Comparison of ENCODE assay signal across 9 mouse cellular contexts in the genomic region with DNA sequence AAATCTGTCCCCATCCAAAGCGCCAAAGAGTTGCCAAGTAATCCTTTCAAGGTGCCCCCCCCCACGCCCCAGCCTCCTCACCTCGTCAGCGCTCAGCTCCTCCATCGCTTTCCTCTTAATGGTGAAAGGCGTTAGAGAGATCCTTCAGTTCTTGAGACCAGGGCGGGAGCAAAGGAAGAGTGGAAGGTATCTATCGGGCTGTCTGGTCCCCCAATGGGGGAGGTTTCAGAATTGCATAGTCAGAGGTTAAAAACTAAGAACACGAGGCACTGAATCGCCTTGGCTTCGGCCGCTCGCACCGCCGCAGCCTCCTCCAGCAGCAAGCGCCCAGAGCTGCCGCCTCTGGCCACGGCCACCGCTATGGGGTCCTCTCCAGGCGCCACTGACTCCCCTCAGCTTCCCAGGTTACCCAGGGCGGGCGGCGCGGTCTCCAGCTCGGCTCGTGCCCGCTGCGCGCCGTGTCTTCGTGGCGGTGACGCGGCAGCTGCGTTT. TPM values are rescaled to one million over a fixed set of nuclear protein-coding genes. Genes with fewer than 3 reads are reported as not detected.
A peak's percentile ranks its signal among the peaks of the same experiment; 100 is the strongest.
DNase-seq lines count a peak whose midpoint lies in the region; ATAC-seq and TF ChIP-seq lines count a peak whose summit lies in the region.
"Had no signal": no experiment of that assay in that cellular context is flagged by ENCODE, and none has a peak within 500 bp of the region (broad histone marks: within the 10 kb centered on the region; RNA-seq: fewer than 3 reads in every experiment).

No protein-coding gene starts in this region.

- WGBS in heart, embryonic 10.5 days, result under 1% methylated on average over 35 of the region's 35 CpGs
- under 1% methylated on average over 35 of the region's 35 CpGs for WGBS in forebrain, postnatal 0 days

- H3K27me3 ChIP-seq in heart, embryonic 10.5 days (ENCODE audit: insufficient read depth, poor library complexity, severe bottlenecking), result no peaks in the 10 kb centered on the region
- H3K27me3 ChIP-seq in forebrain, postnatal 0 days (ENCODE audit: insufficient read depth, low read length), result no peaks in the 10 kb centered on the region

- H3K4me3 ChIP-seq in heart, embryonic 10.5 days, result peak overlapping the region; percentile 99
- peak overlapping the region; percentile 61 for H3K4me3 ChIP-seq in forebrain, postnatal 0 days (ENCODE audit: low read depth, low read length)

- ATAC-seq in forebrain, postnatal 0 days, result peak; percentile 10
- ATAC-seq in megakaryocyte-erythroid progenitor cell, adult 5-6 weeks (replicated peaks; ENCODE audit: low FRiP score, low TSS enrichment, poor library complexity, severe bottlenecking), result peak; percentile 49

- H3K27ac ChIP-seq in heart, embryonic 10.5 days, result peak overlapping the region; percentile 98
- H3K27ac ChIP-seq in forebrain, postnatal 0 days (ENCODE audit: low read depth, low read length), result peak overlapping the region; percentile 99

- intact Hi-C loops in heart, postnatal 36 days (cut with DNase I), result no loop called here

- DNase-seq in heart, embryonic 10.5 days (ENCODE audit: low spot score), result no peak
- no peak for DNase-seq in heart, postnatal 36 days
- DNase-seq in CD4-positive, CD25-positive, alpha-beta regulatory T cell, adult 2 months (ENCODE audit: low read depth, low spot score), result peak; percentile 48
- peak; percentile 36 for DNase-seq in c-Kit-negative CD71-positive TER-119-positive erythroid progenitor cells, embryonic 14.5 days (ENCODE audit: low read depth, low spot score)
- DNase-seq in forebrain, postnatal 0 days, result no peak
- peak; percentile 34 to 65 for DNase-seq in kidney, postnatal 36 days
- no peak for DNase-seq in layer of hippocampus, adult 18-20 months (ENCODE audit: low spot score in 2 of 2)

- peak overlapping the region; percentile 89 for H3K9ac ChIP-seq in forebrain, postnatal 0 days

- peaks cover 12% of the 10 kb centered on the region for H3K36me3 ChIP-seq in heart, embryonic 10.5 days
- no peaks in the 10 kb centered on the region for H3K36me3 ChIP-seq in forebrain, postnatal 0 days (ENCODE audit: insufficient read depth)

- H3K4me2 ChIP-seq in forebrain, postnatal 0 days (ENCODE audit: low read depth), result peak overlapping the region; percentile 82

- peaks cover 14% of the 10 kb centered on the region for H3K4me1 ChIP-seq in heart, embryonic 10.5 days
- H3K4me1 ChIP-seq in forebrain, postnatal 0 days (ENCODE audit: insufficient read depth), result peaks cover 11% of the 10 kb centered on the region

- TF ChIP-seq CTCF in forebrain, postnatal 0 days (IDR thresholded peaks at IDR 0.05; ENCODE audit: low read depth), result no peak

- no peaks in the 10 kb centered on the region for H3K9me3 ChIP-seq in heart, embryonic 10.5 days
- no peaks in the 10 kb centered on the region for H3K9me3 ChIP-seq in forebrain, postnatal 0 days (ENCODE audit: low read length)

RNA-seq across cellular contexts. Expression of a gene that starts 0.7 kb away (rescaled TPM):
- polyA plus RNA-seq in heart, embryonic 10.5 days (2016; fragmentation: Nextera tagmentation; extraction: Ambion mirVana), result 57.1 and 62.9 TPM in 2 replicates
- total RNA-seq in heart, postnatal 36 days (2021), result 10 to 100 TPM; 48.6 to 50.6 TPM
- total RNA-seq in forebrain, postnatal 0 days (2014; rRNA removed), result 81.0 and 93.3 TPM in 2 replicates
- 41.0 and 47.6 TPM in 2 replicates for polyA plus RNA-seq in forebrain, postnatal 0 days (2015; fragmentation: Nextera tagmentation; extraction: Ambion mirVana)
- 65.7 and 65.9 TPM in 2 replicates for total RNA-seq in megakaryocyte-erythroid progenitor cell, adult 5-6 weeks (2014; fragmentation: Nextera tagmentation)
- 24.1 and 34.2 TPM in 2 replicates for total RNA-seq in megakaryocyte-erythroid progenitor cell, adult 5-6 weeks (2017)
- 100 to 1,000 TPM; 102 to 108 TPM for total RNA-seq in layer of hippocampus, adult 18-20 months (2021)

RNA-seq across cellular contexts. Expression of a gene that starts 28.9 kb away (rescaled TPM):
- polyA plus RNA-seq in heart, embryonic 10.5 days (2016; fragmentation: Nextera tagmentation; extraction: Ambion mirVana), result 0.67 and 1.3 TPM in 2 replicates
- total RNA-seq in heart, postnatal 36 days (2021), result 10 to 100 TPM; 76.3 to 81.1 TPM
- not detected in 2 replicates for total RNA-seq in forebrain, postnatal 0 days (2014; rRNA removed)
- 0.30 and 0.49 TPM in 2 replicates for polyA plus RNA-seq in forebrain, postnatal 0 days (2015; fragmentation: Nextera tagmentation; extraction: Ambion mirVana)
- total RNA-seq in megakaryocyte-erythroid progenitor cell, adult 5-6 weeks (2014; fragmentation: Nextera tagmentation), result not detected in 2 replicates
- not detected in 2 replicates for total RNA-seq in megakaryocyte-erythroid progenitor cell, adult 5-6 weeks (2017)
- not detected for total RNA-seq in layer of hippocampus, adult 18-20 months (2021)
- total RNA-seq: layer of hippocampus, adult 8-10 months had no signal

RNA-seq across cellular contexts. Expression of a gene that starts 51.3 kb away (rescaled TPM):
- 0.30 and 0.49 TPM in 2 replicates for polyA plus RNA-seq in heart, embryonic 10.5 days (2016; fragmentation: Nextera tagmentation; extraction: Ambion mirVana)
- total RNA-seq in heart, postnatal 36 days (2021), result not detected
- not detected in 2 replicates for total RNA-seq in forebrain, postnatal 0 days (2014; rRNA removed)
- polyA plus RNA-seq in forebrain, postnatal 0 days (2015; fragmentation: Nextera tagmentation; extraction: Ambion mirVana), result not detected in 2 replicates
- total RNA-seq in megakaryocyte-erythroid progenitor cell, adult 5-6 weeks (2014; fragmentation: Nextera tagmentation), result not detected in 2 replicates
- not detected in 2 replicates for total RNA-seq in megakaryocyte-erythroid progenitor cell, adult 5-6 weeks (2017)
- not detected for total RNA-seq in layer of hippocampus, adult 18-20 months (2021)
- total RNA-seq: layer of hippocampus, adult 8-10 months had no signal

RNA-seq across cellular contexts. Expression of a gene that starts 59.2 kb away (rescaled TPM):
- polyA plus RNA-seq in heart, embryonic 10.5 days (2016; fragmentation: Nextera tagmentation; extraction: Ambion mirVana), result 15.9 and 16.9 TPM in 2 replicates
- total RNA-seq in heart, postnatal 36 days (2021), result 10 to 100 TPM; 29.5 to 30.7 TPM
- total RNA-seq in forebrain, postnatal 0 days (2014; rRNA removed), result 3.6 and 6.5 TPM in 2 replicates
- 4.8 and 6.4 TPM in 2 replicates for polyA plus RNA-seq in forebrain, postnatal 0 days (2015; fragmentation: Nextera tagmentation; extraction: Ambion mirVana)
- 2.8 and 13.3 TPM in 2 replicates for total RNA-seq in megakaryocyte-erythroid progenitor cell, adult 5-6 weeks (2014; fragmentation: Nextera tagmentation)
- total RNA-seq in megakaryocyte-erythroid progenitor cell, adult 5-6 weeks (2017), result 2.2 and 8.0 TPM in 2 replicates
- total RNA-seq in layer of hippocampus, adult 18-20 months (2021), result 1 to 10 TPM; 7.7 to 9.5 TPM

RNA-seq across cellular contexts. Expression of a gene that starts 59.2 kb away (rescaled TPM):
- polyA plus RNA-seq in heart, embryonic 10.5 days (2016; fragmentation: Nextera tagmentation; extraction: Ambion mirVana), result 38.1 and 46.4 TPM in 2 replicates
- total RNA-seq in heart, postnatal 36 days (2021), result 10 to 100 TPM; 57.5 to 69.1 TPM
- total RNA-seq in forebrain, postnatal 0 days (2014; rRNA removed), result 44.2 and 62.5 TPM in 2 replicates
- 38.9 and 46.9 TPM in 2 replicates for polyA plus RNA-seq in forebrain, postnatal 0 days (2015; fragmentation: Nextera tagmentation; extraction: Ambion mirVana)
- total RNA-seq in megakaryocyte-erythroid progenitor cell, adult 5-6 weeks (2014; fragmentation: Nextera tagmentation), result 26.0 and 32.6 TPM in 2 replicates
- total RNA-seq in megakaryocyte-erythroid progenitor cell, adult 5-6 weeks (2017), result 62.6 and 135 TPM in 2 replicates
- total RNA-seq in layer of hippocampus, adult 18-20 months (2021), result 10 to 100 TPM; 14.1 to 14.2 TPM

Comparison
In these comparisons a context has a peak if more than half of its experiments do, and no peak if none do; other contexts are left out.
1. DNase-seq: peak in CD4-positive, CD25-positive, alpha-beta regulatory T cell, adult 2 months (single experiment), c-Kit-negative CD71-positive TER-119-positive erythroid progenitor cells, embryonic 14.5 days (single experiment) and kidney, postnatal 36 days (2 of 2); none in heart, embryonic 10.5 days (single experiment), heart, postnatal 36 days (0 of 2), forebrain, postnatal 0 days (single experiment) and layer of hippocampus, adult 18-20 months (0 of 2).
2. RNA of a gene that starts 28.9 kb away (total RNA-seq): 76.3 to 81.1 TPM in heart, postnatal 36 days; not detected in layer of hippocampus, adult 18-20 months, not detected in forebrain, postnatal 0 days and not detected in megakaryocyte-erythroid progenitor cell, adult 5-6 weeks; every median in the first group is over 10 times any median in the second.